Mouse (Mus musculus): ENCODE data around the gene Tle2. TPM values are rescaled to one million over a fixed set of nuclear protein-coding genes. Genes with fewer than 3 reads are reported as not detected.

Gene Tle2
- total RNA-seq, 2 experiments from 2014 or later, result 14.1 to 15.9 TPM

GRCm38 (mm10) chr10:81599630-81600029 is 25.3 kb downstream of the Tle2 start:
- intact Hi-C loops (cut with DNase I), result loop anchor here (5.0 to 10.0 kb wide), 4 partner anchors 37 to 575 kb away; partner anchors contain the start of gene S1pr4
- no peak for DNase-seq (ENCODE audit: low spot score in 2 of 2)

DNA sequence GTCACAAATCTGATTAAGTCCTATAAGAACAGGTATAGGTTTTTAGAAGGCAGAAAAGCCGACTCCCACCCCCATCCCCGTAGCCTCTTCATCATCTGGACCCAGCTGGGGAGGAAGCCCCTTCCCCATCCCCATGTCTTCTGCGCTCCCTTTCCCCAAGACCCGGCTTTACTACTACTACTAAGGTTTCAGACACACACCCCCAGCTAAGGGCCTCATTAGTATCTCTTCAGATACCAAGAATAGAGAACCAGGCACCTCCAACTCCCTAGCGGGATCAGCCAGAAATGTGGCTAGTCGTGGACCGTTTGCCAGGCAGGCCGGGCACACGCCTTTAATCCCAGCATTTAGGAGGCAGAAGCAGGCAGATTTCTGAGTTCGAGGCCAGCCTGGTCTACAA is 25.7 kb downstream of the Tle2 start:
- no peak for DNase-seq (ENCODE audit: low spot score in 2 of 2)
- intact Hi-C loops (cut with DNase I), result loop anchor here (5.0 to 10.0 kb wide), 4 partner anchors 38 to 575 kb away; partner anchors contain the start of gene S1pr4

- intact Hi-C loops (cut with DNase I), result loop anchor here (5.0 to 10.0 kb wide), 4 partner anchors 38 to 574 kb away; partner anchors contain the start of gene S1pr4
- DNase-seq (ENCODE audit: low spot score in 2 of 2), result peak; percentile 97
These were observed 26.4 kb downstream of the Tle2 start, which contains the start of gene Tle6 for GRCm38 (mm10) chr10:81600738-81601203. TSS of gene Tle6 (minus strand) at chr10:81601073.

DNA sequence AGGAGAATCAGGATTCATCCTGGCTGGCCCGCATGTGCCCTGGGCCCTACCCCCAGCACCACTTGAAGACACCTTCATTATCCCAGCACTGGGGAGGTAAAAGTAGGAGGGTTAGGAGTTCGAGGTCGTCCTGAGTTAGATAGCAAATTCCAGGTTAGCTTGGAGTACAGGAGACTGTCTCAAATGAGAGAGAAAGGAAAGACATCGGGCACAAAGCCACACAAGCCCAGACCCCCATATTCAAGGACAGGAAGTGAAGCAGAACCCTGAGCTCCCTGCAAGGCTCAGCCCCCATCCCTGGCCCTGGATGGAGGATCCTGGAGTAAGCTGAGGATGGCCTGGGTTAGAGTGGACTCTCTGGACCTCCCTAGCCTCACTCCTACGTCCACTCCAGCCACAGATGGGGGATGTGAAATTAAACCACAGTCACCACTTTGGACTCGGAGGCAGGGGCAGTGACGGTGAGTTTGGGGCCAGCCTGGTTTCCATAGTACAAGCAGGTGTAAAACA is 27.1 kb downstream of the Tle2 start:
- DNase-seq (ENCODE audit: low spot score in 2 of 2), result no peak
- intact Hi-C loops (cut with DNase I), result loop anchor here (5.0 to 10.0 kb wide), 4 partner anchors 39 to 573 kb away; partner anchors contain the start of gene S1pr4

DNA sequence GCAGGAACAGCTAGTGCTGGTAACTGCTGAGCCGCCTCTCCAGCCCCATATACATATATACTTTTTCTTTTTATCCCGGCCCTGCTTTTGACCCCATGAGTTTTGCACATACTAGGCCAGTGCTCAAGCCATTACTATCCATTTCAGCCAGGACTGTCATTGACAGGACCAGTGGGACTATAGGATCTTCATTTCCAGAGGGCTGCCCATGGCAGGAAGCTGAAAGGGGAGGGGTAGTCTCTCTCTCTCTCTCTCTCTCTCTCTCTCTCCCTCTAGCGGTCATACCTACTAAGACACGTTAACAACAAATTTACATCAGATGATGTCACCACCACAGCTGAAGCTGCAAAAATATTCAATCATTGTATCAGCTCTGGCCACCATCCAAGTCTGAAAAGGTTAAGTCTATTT is 28.4 kb downstream of the Tle2 start:
- intact Hi-C loops (cut with DNase I), result loop anchor here (5.0 to 10.0 kb wide), 4 partner anchors 40 to 572 kb away; partner anchors contain the start of gene S1pr4

GRCm38 (mm10) chr10:81604019-81604967 is 29.9 kb downstream of the Tle2 start:
- intact Hi-C loops (cut with DNase I), result loop anchor here (5.0 to 10.0 kb wide), 4 partner anchors 42 to 571 kb away; partner anchors contain the start of gene S1pr4
- DNase-seq (ENCODE audit: low spot score in 2 of 2), result no peak

More for the DNA sequence above, 28.4 kb downstream of the Tle2 start:
- peak in 1 of 2 experiments; percentile 47 for DNase-seq (ENCODE audit: low spot score in 2 of 2)

GRCm38 (mm10) chr10:81604968-81605665 is 30.8 kb downstream of the Tle2 start:
- intact Hi-C loops (cut with DNase I), result loop anchor here (5.0 to 10.0 kb wide), 4 partner anchors 43 to 570 kb away; partner anchors contain the start of gene S1pr4
- peak; percentile 92 for DNase-seq (ENCODE audit: low spot score in 2 of 2)

- no peak for DNase-seq (ENCODE audit: low spot score in 2 of 2)
- intact Hi-C loops (cut with DNase I), result loop anchor here (10.0 kb wide), 1 partner anchor 569 kb away; no protein-coding TSS in a partner anchor
These were observed 31.3 kb downstream of the Tle2 start for GRCm38 (mm10) chr10:81605666-81605973.

GRCm38 (mm10) chr10:81605974-81606751 is 31.8 kb downstream of the Tle2 start, which contains the start of gene BC025920:
TSS of gene BC025920 (plus strand) at chr10:81606270.
- peak; percentile 94 to 97 for DNase-seq (ENCODE audit: low spot score in 2 of 2)
- intact Hi-C loops (cut with DNase I), result loop anchor here (10.0 kb wide), 1 partner anchor 569 kb away; no protein-coding TSS in a partner anchor

GRCm38 (mm10) chr10:81608308-81608707 is 33.9 kb downstream of the Tle2 start:
- no peak for DNase-seq (ENCODE audit: low spot score in 2 of 2)
- intact Hi-C loops (cut with DNase I), result loop anchor here (10.0 kb wide), 1 partner anchor 566 kb away; no protein-coding TSS in a partner anchor

GRCm38 (mm10) chr10:81612779-81613178 is 38.4 kb downstream of the Tle2 start:
- DNase-seq (ENCODE audit: low spot score in 2 of 2), result no peak
- intact Hi-C loops (cut with DNase I), result no loop called here

DNA sequence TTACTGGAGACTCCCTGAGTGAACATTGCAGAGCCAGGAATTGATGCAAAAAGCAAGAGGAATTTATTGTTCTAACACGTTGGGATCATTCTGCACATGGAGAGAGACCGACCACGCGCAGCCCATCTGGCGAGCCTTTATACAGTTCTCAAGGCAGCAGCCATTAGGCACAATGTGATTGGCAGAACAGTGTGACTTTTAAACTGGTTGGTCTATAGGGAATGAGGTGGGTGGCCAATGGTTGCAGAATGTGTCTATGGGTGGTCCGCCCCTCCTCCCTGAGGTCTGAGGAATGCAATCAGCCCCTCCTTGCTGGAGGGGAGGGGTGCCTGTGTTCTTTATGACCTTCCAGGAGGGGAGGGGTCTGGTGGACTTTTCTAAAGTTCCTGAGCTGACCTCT is 41.1 kb downstream of the Tle2 start:
- intact Hi-C loops (cut with DNase I), result no loop called here

DNA sequence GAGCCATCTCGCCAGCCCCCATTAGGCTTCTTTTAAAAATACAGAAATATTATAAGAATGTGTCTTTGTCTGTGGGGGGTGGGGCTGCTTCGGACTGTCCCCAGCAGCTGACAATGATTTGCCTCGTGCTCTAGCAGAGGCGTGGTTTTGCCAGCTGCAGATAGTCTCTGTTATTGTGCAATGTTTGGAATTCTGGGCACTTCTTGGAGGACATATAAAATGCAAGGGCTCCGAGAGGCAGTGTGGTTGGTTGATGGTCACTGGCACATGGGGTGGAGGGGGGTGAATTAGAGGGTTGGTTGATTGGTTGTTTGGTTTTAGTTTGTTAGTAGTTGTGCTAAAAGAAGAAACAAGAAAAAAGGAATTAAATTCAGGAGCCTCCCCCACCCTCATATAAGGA is 45.6 kb downstream of the Tle2 start:
- intact Hi-C loops (cut with DNase I), result no loop called here
- no peak for DNase-seq (ENCODE audit: low spot score in 2 of 2)

More for the DNA sequence above, 41.1 kb downstream of the Tle2 start:
- DNase-seq (ENCODE audit: low spot score in 2 of 2), result no peak

GRCm38 (mm10) chr10:81620786-81621185 is 46.4 kb downstream of the Tle2 start:
- intact Hi-C loops (cut with DNase I), result no loop called here

DNA sequence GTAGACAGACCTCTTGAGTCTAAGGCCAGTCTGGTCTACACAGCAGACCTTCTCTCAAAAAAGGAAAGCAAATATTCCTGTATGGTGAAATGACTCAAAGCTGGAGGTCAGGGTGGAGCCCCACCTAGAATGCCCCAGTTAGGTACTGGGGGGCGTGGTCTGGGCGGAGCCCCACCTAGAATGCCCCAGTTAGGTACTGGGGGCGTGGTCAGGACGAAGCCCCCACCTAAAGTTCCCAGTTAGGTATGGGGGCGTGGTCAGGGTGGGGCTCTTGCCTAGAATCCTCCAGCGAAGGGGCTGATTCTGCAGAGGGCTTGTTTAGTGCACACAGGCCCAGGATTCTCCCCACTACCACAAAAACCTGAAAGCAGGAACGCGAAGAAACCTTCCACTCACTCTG is 49.1 kb downstream of the Tle2 start:
- intact Hi-C loops (cut with DNase I), result no loop called here

More at GRCm38 (mm10) chr10:81620786-81621185, 46.4 kb downstream of the Tle2 start:
- no peak for DNase-seq (ENCODE audit: low spot score in 2 of 2)

DNA sequence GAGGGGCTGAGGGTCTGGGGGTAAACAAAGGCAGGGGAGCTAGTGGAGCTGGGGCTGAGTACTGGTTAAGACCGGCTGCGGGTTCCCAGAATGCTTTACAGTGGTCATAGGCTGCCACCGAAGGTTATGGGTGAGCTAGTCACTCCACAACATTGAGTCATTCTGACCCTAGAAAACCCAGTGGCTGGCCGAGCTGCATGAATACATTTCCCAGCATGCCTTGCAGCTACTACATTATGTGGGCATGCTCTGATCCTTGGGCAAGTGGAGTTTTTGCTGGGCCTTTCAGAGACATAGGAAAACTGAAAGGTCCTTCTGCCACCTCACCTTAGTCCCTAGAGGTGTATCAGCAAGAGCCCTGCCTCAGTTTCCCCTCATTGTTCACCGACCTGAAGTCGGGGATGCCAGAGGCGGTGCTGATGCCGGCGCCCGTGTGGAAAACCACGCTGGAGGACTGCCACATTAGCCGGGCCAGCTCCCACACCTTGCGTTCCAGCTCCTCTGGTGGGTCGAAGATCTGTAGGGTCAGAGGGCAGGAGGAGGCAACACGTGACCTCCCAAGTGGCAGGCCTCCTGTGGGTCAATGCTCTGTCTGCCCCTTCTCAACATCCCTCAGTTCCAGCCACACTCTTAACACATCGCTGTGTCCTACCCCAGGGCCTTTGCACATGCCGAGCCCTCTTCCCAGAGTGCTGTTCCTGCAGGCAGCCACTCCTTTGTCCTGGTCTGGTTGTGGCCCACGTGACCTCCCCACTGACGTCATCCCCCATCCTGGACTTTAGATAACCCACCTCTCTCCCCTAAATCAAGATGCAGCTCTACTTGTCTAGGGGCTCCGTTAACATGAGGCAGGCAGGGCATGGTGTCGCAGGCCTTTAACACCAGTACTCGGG is 52.0 kb downstream of the Tle2 start:
- no peak for DNase-seq (ENCODE audit: low spot score in 2 of 2)
- intact Hi-C loops (cut with DNase I), result no loop called here

More for the DNA sequence above, 49.1 kb downstream of the Tle2 start:
- DNase-seq (ENCODE audit: low spot score in 2 of 2), result no peak

Measured in left cerebral cortex, postnatal 14 days (tissue).